Mouse (Mus musculus): ENCODE results near the gene Kcna5. TPM values are rescaled to one million over a fixed set of nuclear protein-coding genes. Genes with fewer than 3 reads are reported as not detected.

Gene Kcna5
- polyA plus RNA-seq, 2 experiments: 0.03 to 0.04 TPM

- H3K27ac ChIP-seq: no peak overlapping the region
- H3K4me2 ChIP-seq (ENCODE audit: low read depth): no peak overlapping the region
- no peaks in the 10 kb centered on the region for H3K9me3 ChIP-seq (ENCODE audit: control insufficient read depth, low read length)
- H3K9ac ChIP-seq (replicated peaks): no peak overlapping the region
- H3K4me3 ChIP-seq (ENCODE audit: insufficient read depth in 1 of 2, low read depth in 2 of 2, low read length in 2 of 2): no peak overlapping the region
- 61% methylated on average over 1 of the region's 1 CpGs for WGBS (ENCODE audit: insufficient replicate concordance)
- DNase-seq (ENCODE audit: low read depth in 3 of 3, low spot score in 3 of 3) (no peak), ATAC-seq (ENCODE audit: insufficient read depth) (no peak)
- no peaks in the 10 kb centered on the region for H3K27me3 ChIP-seq (ENCODE audit: control insufficient read depth, insufficient read depth, low read length)
- TF ChIP-seq CTCF (IDR thresholded peaks at IDR 0.05; ENCODE audit: low read depth) (no peak), EP300 (IDR thresholded peaks at IDR 0.05; ENCODE audit: low read depth) (no peak)
- no peaks in the 10 kb centered on the region for H3K36me3 ChIP-seq (replicated peaks; ENCODE audit: control insufficient read depth, insufficient read depth, low read depth)
- H3K4me1 ChIP-seq (replicated peaks; ENCODE audit: control insufficient read depth in 2 of 2, insufficient read depth in 2 of 2, low read length in 1 of 2): no peaks in the 10 kb centered on the region
Measured at GRCm38 (mm10) chr6:126576566-126576965, 41.4 kb upstream of the Kcna5 start.

GRCm38 (mm10) chr6:126574778-126575177 is 39.6 kb upstream of the Kcna5 start:
- Histone ChIP-seq H3K9me3 (ENCODE audit: control insufficient read depth, low read length) (no peaks in the 10 kb centered on the region), H3K4me2 (ENCODE audit: low read depth) (no peak overlapping the region), H3K4me3 (ENCODE audit: insufficient read depth in 1 of 2, low read depth in 2 of 2, low read length in 2 of 2) (no peak overlapping the region), H3K36me3 (replicated peaks; ENCODE audit: control insufficient read depth, insufficient read depth, low read depth) (no peaks in the 10 kb centered on the region), H3K4me1 (replicated peaks; ENCODE audit: control insufficient read depth in 2 of 2, insufficient read depth in 2 of 2, low read length in 1 of 2) (no peaks in the 10 kb centered on the region), H3K27ac (no peak overlapping the region), H3K27me3 (ENCODE audit: control insufficient read depth, insufficient read depth, low read length) (no peaks in the 10 kb centered on the region), H3K9ac (replicated peaks) (no peak overlapping the region)
- no peak for TF ChIP-seq CTCF (IDR thresholded peaks at IDR 0.05; ENCODE audit: low read depth)
- TF ChIP-seq EP300 (IDR thresholded peaks at IDR 0.05; ENCODE audit: low read depth): no peak
- DNase-seq (ENCODE audit: low read depth in 3 of 3, low spot score in 3 of 3) (no peak), ATAC-seq (ENCODE audit: insufficient read depth) (no peak)
- WGBS (ENCODE audit: insufficient replicate concordance): 62% methylated on average over 7 of the region's 7 CpGs

- DNase-seq (ENCODE audit: low read depth in 3 of 3, low spot score in 3 of 3): no peak
- TF ChIP-seq EP300 (IDR thresholded peaks at IDR 0.05; ENCODE audit: low read depth) (no peak), CTCF (IDR thresholded peaks at IDR 0.05; ENCODE audit: low read depth) (no peak)
- H3K4me2 ChIP-seq (ENCODE audit: low read depth): no peak overlapping the region
- no peak overlapping the region for H3K9ac ChIP-seq (replicated peaks)
- 59% methylated on average over 5 of the region's 5 CpGs for WGBS (ENCODE audit: insufficient replicate concordance)
- H3K4me1 ChIP-seq (replicated peaks; ENCODE audit: control insufficient read depth in 2 of 2, insufficient read depth in 2 of 2, low read length in 1 of 2): no peaks in the 10 kb centered on the region
- no peak overlapping the region for H3K4me3 ChIP-seq (ENCODE audit: insufficient read depth in 1 of 2, low read depth in 2 of 2, low read length in 2 of 2)
- H3K27ac ChIP-seq: no peak overlapping the region
- no peaks in the 10 kb centered on the region for H3K9me3 ChIP-seq (ENCODE audit: control insufficient read depth, low read length)
- no peaks in the 10 kb centered on the region for H3K36me3 ChIP-seq (replicated peaks; ENCODE audit: control insufficient read depth, insufficient read depth, low read depth)
- ATAC-seq (ENCODE audit: insufficient read depth): no peak
- no peaks in the 10 kb centered on the region for H3K27me3 ChIP-seq (ENCODE audit: control insufficient read depth, insufficient read depth, low read length)
Measured at GRCm38 (mm10) chr6:126573021-126573420, 37.8 kb upstream of the Kcna5 start.

- Histone ChIP-seq H3K9ac (replicated peaks) (no peak overlapping the region), H3K4me1 (replicated peaks; ENCODE audit: control insufficient read depth in 2 of 2, insufficient read depth in 2 of 2, low read length in 1 of 2) (no peaks in the 10 kb centered on the region), H3K27ac (no peak overlapping the region), H3K4me3 (ENCODE audit: insufficient read depth in 1 of 2, low read depth in 2 of 2, low read length in 2 of 2) (no peak overlapping the region), H3K4me2 (ENCODE audit: low read depth) (no peak overlapping the region), H3K27me3 (ENCODE audit: control insufficient read depth, insufficient read depth, low read length) (no peaks in the 10 kb centered on the region), H3K9me3 (ENCODE audit: control insufficient read depth, low read length) (no peaks in the 10 kb centered on the region), H3K36me3 (replicated peaks; ENCODE audit: control insufficient read depth, insufficient read depth, low read depth) (no peaks in the 10 kb centered on the region)
- whole genome bisulfite sequencing (ENCODE audit: insufficient replicate concordance): 41% methylated on average over 7 of the region's 7 CpGs
- ATAC-seq (ENCODE audit: insufficient read depth) (no peak), DNase-seq (ENCODE audit: low read depth in 3 of 3, low spot score in 3 of 3) (no peak)
- no peak for TF ChIP-seq EP300 (IDR thresholded peaks at IDR 0.05; ENCODE audit: low read depth)
- no peak for TF ChIP-seq CTCF (IDR thresholded peaks at IDR 0.05; ENCODE audit: low read depth)
Measured at GRCm38 (mm10) chr6:126569809-126570208, 34.6 kb upstream of the Kcna5 start.

- H3K36me3 ChIP-seq (replicated peaks; ENCODE audit: control insufficient read depth, insufficient read depth, low read depth): no peaks in the 10 kb centered on the region
- no peak overlapping the region for H3K9ac ChIP-seq (replicated peaks)
- H3K9me3 ChIP-seq (ENCODE audit: control insufficient read depth, low read length): no peaks in the 10 kb centered on the region
- WGBS (ENCODE audit: insufficient replicate concordance): 57% methylated on average over 14 of the region's 14 CpGs
- H3K4me2 ChIP-seq (ENCODE audit: low read depth): no peak overlapping the region
- H3K27me3 ChIP-seq (ENCODE audit: control insufficient read depth, insufficient read depth, low read length): no peaks in the 10 kb centered on the region
- no peak for ATAC-seq (ENCODE audit: insufficient read depth)
- DNase-seq (ENCODE audit: low read depth in 3 of 3, low spot score in 3 of 3): no peak
- TF ChIP-seq EP300 (IDR thresholded peaks at IDR 0.05; ENCODE audit: low read depth): no peak
- TF ChIP-seq CTCF (IDR thresholded peaks at IDR 0.05; ENCODE audit: low read depth): no peak
- no peak overlapping the region for H3K4me3 ChIP-seq (ENCODE audit: insufficient read depth in 1 of 2, low read depth in 2 of 2, low read length in 2 of 2)
- H3K4me1 ChIP-seq (replicated peaks; ENCODE audit: control insufficient read depth in 2 of 2, insufficient read depth in 2 of 2, low read length in 1 of 2): no peaks in the 10 kb centered on the region
- H3K27ac ChIP-seq: no peak overlapping the region
Measured at GRCm38 (mm10) chr6:126568046-126568830, 33.0 kb upstream of the Kcna5 start.
